Mouse (Mus musculus) spleen, adult 18-20 months (tissue): ENCODE results near the gene Ctnnb1.

Source experiments
- DNase-seq, 2 experiments: peaks; one replicate each; pipeline ENCODE4 v3.0.0; 2022; ENCODE audit warnings: mixed read lengths in 2 of 2

Ctnnb1 gene

GRCm38 (mm10) chr9:121000641-121001320, 71.8 kb downstream of the Ctnnb1 start:
- no peak for DNase-seq

DNA sequence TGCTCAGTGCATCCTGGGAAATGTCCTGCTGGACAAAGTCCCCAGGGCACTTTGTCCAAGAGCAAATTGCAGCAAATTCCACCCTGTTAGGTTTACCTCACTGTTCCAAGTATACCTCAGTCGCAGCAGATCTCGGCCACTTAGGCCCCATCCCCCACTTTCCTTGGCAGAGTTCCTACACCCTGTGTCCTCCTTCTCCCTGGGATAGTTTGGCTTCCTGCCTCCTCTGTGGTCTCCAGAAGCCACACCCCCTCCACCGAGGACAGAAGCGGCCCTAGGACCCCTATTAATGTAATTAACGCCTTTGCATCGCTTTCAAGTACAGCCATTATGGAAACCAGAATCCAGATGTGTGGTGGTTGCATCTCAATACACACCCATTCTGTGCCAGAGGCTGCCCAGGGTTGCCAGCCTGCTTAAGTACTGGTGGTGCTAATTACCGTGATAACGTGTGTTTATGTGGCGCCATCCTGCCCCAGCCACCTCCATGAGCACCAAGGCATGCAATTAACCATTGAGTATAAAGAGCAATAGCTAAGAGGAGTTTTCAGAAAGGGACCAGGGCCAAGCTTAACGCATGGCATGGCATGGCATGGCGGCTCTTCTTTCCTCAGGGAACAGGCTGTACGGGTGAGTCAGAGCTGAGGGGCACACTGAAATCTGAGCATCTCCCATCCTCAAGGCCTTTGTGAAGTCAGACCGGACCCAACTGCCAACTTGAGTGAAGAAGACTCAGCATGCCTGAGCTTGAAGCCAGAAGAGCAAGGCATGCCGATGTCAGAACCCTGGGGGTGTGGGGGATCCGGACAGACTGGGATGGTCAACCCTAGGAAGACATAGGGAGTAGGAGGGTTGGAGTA, 72.9 kb downstream of the Ctnnb1 start:
- no peak for DNase-seq

- DNase-seq = no peak
Measured at GRCm38 (mm10) chr9:121005961-121006360, 76.9 kb downstream of the Ctnnb1 start.
